Mouse (Mus musculus) c-Kit-positive CD71-positive TER-119-negative erythroid progenitor cells, embryonic 14.5 days (primary cell): ENCODE data around the gene Noto.
A peak's percentile ranks its signal among the peaks of the same experiment; 100 is the strongest.

ENCODE experiments used
- DNase-seq: peaks from one replicate; pipeline ENCODE4 v3.0.0-alpha.2; 2013; ENCODE audit warnings: low read depth

Noto gene

DNA sequence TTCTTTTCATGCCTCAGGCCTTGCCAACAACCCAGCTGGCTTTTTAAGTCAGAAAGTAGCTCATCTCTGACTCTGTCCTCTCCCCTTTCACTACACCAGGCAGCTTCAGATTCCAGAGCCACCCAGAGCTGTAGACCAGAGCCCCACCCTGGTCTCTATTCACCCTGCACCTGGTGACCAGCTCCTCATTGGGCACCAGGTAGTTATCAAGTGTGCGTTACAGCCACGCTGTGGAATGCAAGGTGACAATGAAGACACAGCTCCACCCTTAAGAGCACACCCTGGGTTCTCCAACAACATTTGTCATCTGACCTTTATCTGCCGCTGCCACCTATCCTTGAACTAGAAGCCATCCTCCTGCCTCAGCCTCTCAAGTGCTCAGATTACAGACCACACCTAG is 51.9 kb downstream of the Noto start:
- no peak for DNase-seq

DNA sequence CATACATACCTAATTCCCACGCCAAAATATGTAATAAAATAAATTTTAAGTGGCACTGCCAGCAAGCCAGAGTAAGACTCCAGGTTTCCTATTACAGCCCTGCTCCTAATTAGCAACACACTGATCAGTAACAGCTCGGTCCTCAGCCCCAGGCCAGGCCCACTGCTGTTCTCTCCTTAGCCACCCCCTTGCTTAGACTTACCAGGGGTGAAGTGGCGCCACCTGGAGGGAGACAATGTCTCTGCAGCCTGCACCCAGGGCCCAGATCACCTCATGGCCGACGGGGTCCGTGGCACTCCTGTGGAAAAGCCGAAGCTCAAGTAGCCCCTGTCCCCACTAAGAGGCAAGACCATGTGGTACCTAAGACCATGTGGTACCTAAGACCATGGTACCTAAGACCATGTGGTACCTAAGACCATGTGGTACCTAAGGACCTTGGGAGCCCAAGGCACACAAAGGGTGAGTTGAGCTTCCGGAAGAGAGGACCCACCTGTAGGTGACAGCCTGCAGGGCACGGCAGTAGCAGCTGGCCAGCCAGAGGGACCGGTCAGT is 53.8 kb downstream of the Noto start:
- peak; percentile 27 for DNase-seq

DNA sequence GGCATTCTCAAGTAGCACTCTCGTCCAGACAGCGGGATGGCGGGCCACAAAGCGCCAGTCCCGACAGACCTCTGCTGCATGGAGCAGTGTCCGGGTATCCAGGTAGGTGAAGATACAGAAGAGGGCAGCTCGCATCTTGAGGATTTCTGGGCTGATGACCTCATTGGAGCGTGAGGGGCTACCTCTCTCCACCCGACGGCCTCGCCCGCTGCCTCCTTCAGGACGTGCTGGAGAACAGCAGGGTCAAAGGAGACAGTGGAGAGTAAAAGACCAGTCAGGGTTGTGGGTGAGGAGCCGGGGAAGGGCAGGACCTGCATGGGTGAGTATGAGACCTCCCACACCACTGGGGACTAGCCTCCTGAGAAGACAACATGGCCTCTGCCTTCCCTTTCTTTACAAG is 54.7 kb downstream of the Noto start:
- DNase-seq: no peak
